Mouse (Mus musculus): ENCODE results near the gene Zfp42.

Gene Zfp42

GRCm38 (mm10) chr8:43251653-43252052 is 55.1 kb downstream of the Zfp42 start:
- no peak for DNase-seq (ENCODE audit: low read depth, low spot score)

DNA sequence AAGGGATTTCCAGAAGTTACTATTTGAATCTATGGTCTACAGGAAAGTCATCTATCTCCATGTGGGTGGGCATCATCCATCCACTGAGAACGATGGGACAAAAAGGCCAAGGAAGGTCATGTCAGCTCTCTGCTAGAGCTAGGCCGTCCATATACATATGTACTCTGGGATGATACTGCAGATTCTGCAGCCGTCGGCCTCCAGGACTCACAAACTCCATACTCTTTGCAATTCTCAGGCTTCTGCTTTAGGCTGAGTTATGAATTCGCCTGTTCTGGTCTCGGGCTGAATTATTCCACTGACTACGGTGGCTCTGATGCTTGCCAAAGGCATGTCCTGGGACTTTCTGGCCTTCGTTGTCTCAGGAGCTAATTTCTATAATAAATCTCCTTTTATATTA is 58.1 kb downstream of the Zfp42 start:
- DNase-seq (ENCODE audit: low read depth, low spot score): no peak

Data from c-Kit-negative CD71-positive TER-119-positive erythroid progenitor cells, embryonic 14.5 days (primary cell).